Mouse (Mus musculus): Measurements from ENCODE around the gene Dlec1. TPM values are rescaled to one million over a fixed set of nuclear protein-coding genes. Genes with fewer than 3 reads are reported as not detected.
A peak's percentile ranks its signal among the peaks of the same experiment; 100 is the strongest.

The Dlec1 gene
- polyA plus RNA-seq, 1 experiment from 2014 or later: 0.51 TPM

DNA sequence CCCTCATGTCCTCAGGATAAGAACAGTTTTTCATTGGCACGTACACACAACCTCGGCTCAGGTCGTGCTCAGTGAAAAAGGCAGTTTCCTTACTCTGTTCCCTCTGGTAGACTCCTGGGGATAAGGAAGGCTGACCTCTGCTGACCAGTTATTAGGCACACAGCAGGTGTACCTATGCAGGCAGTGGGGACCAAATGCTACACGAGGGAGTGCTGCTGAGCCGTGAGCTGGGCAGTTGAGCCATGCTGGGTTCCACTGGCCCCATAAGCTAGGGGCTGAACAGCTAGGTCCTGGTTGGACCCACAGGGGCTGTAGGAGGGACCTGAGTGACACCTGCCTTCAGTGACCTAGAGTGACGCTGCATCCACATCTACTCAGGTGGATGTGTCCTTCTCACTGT lies 43.4 kb downstream of the Dlec1 start:
- ATAC-seq (ENCODE audit: low FRiP score): no peak
- Histone ChIP-seq H3K9ac (ENCODE audit: low read length) (no peak overlapping the region), H3K36me3 (ENCODE audit: control insufficient read depth, insufficient read depth, low read length) (no peaks in the 10 kb centered on the region), H3K27me3 (ENCODE audit: control insufficient read depth, insufficient read depth, low read length) (no peaks in the 10 kb centered on the region), H3K27ac (ENCODE audit: low read depth, low read length) (no peak overlapping the region), H3K4me2 (no peak overlapping the region), H3K4me3 (ENCODE audit: low read depth, low read length) (no peak overlapping the region), H3K9me3 (ENCODE audit: control insufficient read depth, low read length) (no peaks in the 10 kb centered on the region), H3K4me1 (ENCODE audit: control insufficient read depth, insufficient read depth, low read length) (no peaks in the 10 kb centered on the region)
- DNase-seq (ENCODE audit: low spot score, missing footprints): peak; percentile 57
- WGBS: 64% methylated on average over 6 of the region's 6 CpGs

- no peaks in the 10 kb centered on the region for H3K9me3 ChIP-seq (ENCODE audit: control insufficient read depth, low read length)
- no peak overlapping the region for H3K9ac ChIP-seq (ENCODE audit: low read length)
- H3K36me3 ChIP-seq (ENCODE audit: control insufficient read depth, insufficient read depth, low read length): no peaks in the 10 kb centered on the region
- H3K4me2 ChIP-seq: no peak overlapping the region
- no peak overlapping the region for H3K27ac ChIP-seq (ENCODE audit: low read depth, low read length)
- no peaks in the 10 kb centered on the region for H3K27me3 ChIP-seq (ENCODE audit: control insufficient read depth, insufficient read depth, low read length)
- no peak overlapping the region for H3K4me3 ChIP-seq (ENCODE audit: low read depth, low read length)
- peak; percentile 14 for DNase-seq (ENCODE audit: low spot score, missing footprints)
- H3K4me1 ChIP-seq (ENCODE audit: control insufficient read depth, insufficient read depth, low read length): no peaks in the 10 kb centered on the region
- 85% methylated on average over 13 of the region's 13 CpGs for WGBS
- no peak for ATAC-seq (ENCODE audit: low FRiP score)
These were observed 44.0 kb downstream of the Dlec1 start for GRCm38 (mm10) chr9:119146098-119146770.

DNA sequence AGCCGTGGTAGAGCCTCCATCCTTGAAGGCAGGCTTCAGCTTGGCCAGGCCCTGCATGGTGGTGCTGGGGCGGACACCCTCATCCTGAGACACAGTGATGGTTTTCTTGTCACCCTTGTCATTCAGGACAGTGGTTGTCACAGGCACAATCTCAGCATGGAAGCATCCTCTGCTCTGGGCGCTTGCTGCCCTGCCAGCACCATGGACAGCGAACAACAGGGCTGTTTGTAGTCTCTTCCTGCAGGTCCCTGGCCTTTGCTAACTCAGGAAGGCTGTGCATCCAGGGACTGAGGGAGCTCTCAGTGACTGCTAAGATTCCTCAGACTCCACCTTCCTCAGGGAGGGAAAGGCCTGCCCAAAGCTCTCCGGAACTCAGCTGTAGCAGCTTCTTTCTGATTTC lies 47.3 kb downstream of the Dlec1 start:
- Histone ChIP-seq H3K4me2 (no peak overlapping the region), H3K4me1 (ENCODE audit: control insufficient read depth, insufficient read depth, low read length) (no peaks in the 10 kb centered on the region), H3K4me3 (ENCODE audit: low read depth, low read length) (no peak overlapping the region), H3K27ac (ENCODE audit: low read depth, low read length) (no peak overlapping the region), H3K9me3 (ENCODE audit: control insufficient read depth, low read length) (no peaks in the 10 kb centered on the region), H3K9ac (ENCODE audit: low read length) (no peak overlapping the region), H3K27me3 (ENCODE audit: control insufficient read depth, insufficient read depth, low read length) (no peaks in the 10 kb centered on the region), H3K36me3 (ENCODE audit: control insufficient read depth, insufficient read depth, low read length) (no peaks in the 10 kb centered on the region)
- ATAC-seq (ENCODE audit: low FRiP score) (no peak), DNase-seq (ENCODE audit: low spot score, missing footprints) (peak; percentile 87)
- WGBS: 25% methylated on average over 5 of the region's 5 CpGs

GRCm38 (mm10) chr9:119151751-119152150 lies 49.5 kb downstream of the Dlec1 start:
- Histone ChIP-seq H3K4me2 (no peak overlapping the region), H3K4me1 (ENCODE audit: control insufficient read depth, insufficient read depth, low read length) (no peaks in the 10 kb centered on the region; the same call in 1 of the 2 replicates), H3K4me3 (ENCODE audit: low read depth, low read length) (no peak overlapping the region), H3K27ac (ENCODE audit: low read depth, low read length) (no peak overlapping the region), H3K9ac (ENCODE audit: low read length) (no peak overlapping the region), H3K9me3 (ENCODE audit: control insufficient read depth, low read length) (no peaks in the 10 kb centered on the region), H3K27me3 (ENCODE audit: control insufficient read depth, insufficient read depth, low read length) (peaks cover 7% of the 10 kb centered on the region), H3K36me3 (ENCODE audit: control insufficient read depth, insufficient read depth, low read length) (no peaks in the 10 kb centered on the region)
- no peak for ATAC-seq (ENCODE audit: low FRiP score)
- DNase-seq (ENCODE audit: low spot score, missing footprints): no peak
- 68% methylated on average over 2 of the region's 2 CpGs for WGBS

- no peaks in the 10 kb centered on the region for H3K9me3 ChIP-seq (ENCODE audit: control insufficient read depth, low read length)
- no peaks in the 10 kb centered on the region; the same call in 1 of the 2 replicates for H3K4me1 ChIP-seq (ENCODE audit: control insufficient read depth, insufficient read depth, low read length)
- DNase-seq (ENCODE audit: low spot score, missing footprints) (no peak), ATAC-seq (ENCODE audit: low FRiP score) (no peak)
- H3K4me2 ChIP-seq: no peak overlapping the region
- H3K27ac ChIP-seq (ENCODE audit: low read depth, low read length): no peak overlapping the region
- H3K36me3 ChIP-seq (ENCODE audit: control insufficient read depth, insufficient read depth, low read length): no peaks in the 10 kb centered on the region
- peaks cover 7% of the 10 kb centered on the region for H3K27me3 ChIP-seq (ENCODE audit: control insufficient read depth, insufficient read depth, low read length)
- H3K4me3 ChIP-seq (ENCODE audit: low read depth, low read length): no peak overlapping the region
- H3K9ac ChIP-seq (ENCODE audit: low read length): no peak overlapping the region
- WGBS: 80% methylated on average over 8 of the region's 8 CpGs
These were observed 53.1 kb downstream of the Dlec1 start for GRCm38 (mm10) chr9:119155416-119155815.

GRCm38 (mm10) chr9:119155826-119156225 lies 53.5 kb downstream of the Dlec1 start:
- Histone ChIP-seq H3K9ac (ENCODE audit: low read length) (no peak overlapping the region), H3K36me3 (ENCODE audit: control insufficient read depth, insufficient read depth, low read length) (no peaks in the 10 kb centered on the region), H3K27ac (ENCODE audit: low read depth, low read length) (no peak overlapping the region), H3K27me3 (ENCODE audit: control insufficient read depth, insufficient read depth, low read length) (peaks cover 7% of the 10 kb centered on the region), H3K4me1 (ENCODE audit: control insufficient read depth, insufficient read depth, low read length) (no peaks in the 10 kb centered on the region; the same call in 1 of the 2 replicates), H3K4me3 (ENCODE audit: low read depth, low read length) (no peak overlapping the region), H3K9me3 (ENCODE audit: control insufficient read depth, low read length) (no peaks in the 10 kb centered on the region), H3K4me2 (no peak overlapping the region)
- no peak for ATAC-seq (ENCODE audit: low FRiP score)
- DNase-seq (ENCODE audit: low spot score, missing footprints): no peak
- 56% methylated on average over 7 of the region's 7 CpGs for WGBS

- under 1% methylated on average over 65 of the region's 65 CpGs for WGBS
- Histone ChIP-seq H3K4me2 (peak within 1 kb of the TSS; percentile 53), H3K36me3 (ENCODE audit: control insufficient read depth, insufficient read depth, low read length) (no peaks in the 10 kb centered on the region), H3K9ac (ENCODE audit: low read length) (peak within 1 kb of the TSS; percentile 45), H3K4me1 (ENCODE audit: control insufficient read depth, insufficient read depth, low read length) (no peaks in the 10 kb centered on the region; the same call in 1 of the 2 replicates), H3K27ac (ENCODE audit: low read depth, low read length) (no peak within 1 kb of the TSS), H3K27me3 (ENCODE audit: control insufficient read depth, insufficient read depth, low read length) (peaks cover 7% of the 10 kb centered on the region), H3K4me3 (ENCODE audit: low read depth, low read length) (peak within 1 kb of the TSS; percentile 48), H3K9me3 (ENCODE audit: control insufficient read depth, low read length) (no peaks in the 10 kb centered on the region)
- ATAC-seq (ENCODE audit: low FRiP score): peak; percentile 91
- peak; percentile 97 for DNase-seq (ENCODE audit: low spot score, missing footprints)
These were observed 54.3 kb downstream of the Dlec1 start, which contains the start of gene Acaa1b for GRCm38 (mm10) chr9:119156278-119157201. Acaa1b (minus strand) TSS chr9:119157093.

DNA sequence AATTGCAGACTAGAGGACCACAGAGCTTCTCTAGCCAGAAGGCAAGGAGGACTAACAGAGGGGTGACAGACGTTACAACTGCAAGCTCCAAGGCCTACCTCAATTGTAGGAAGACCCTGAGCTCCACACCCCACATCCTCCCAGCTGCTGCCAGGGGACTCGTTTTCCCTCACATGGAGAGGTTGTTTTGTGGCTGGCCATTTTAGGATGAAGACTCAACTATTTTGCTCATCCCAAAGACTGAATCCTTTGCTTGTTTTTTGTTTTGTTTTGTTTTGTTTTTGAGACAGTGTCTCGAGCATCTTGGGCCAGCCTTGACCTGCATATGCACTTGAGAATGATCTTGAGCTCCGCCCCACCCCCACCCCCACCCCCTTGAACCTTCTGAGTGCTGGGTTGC lies 56.6 kb downstream of the Dlec1 start, which contains the start of gene Gm47289:
Gene Gm47289 (plus strand): TSS at position 301 of the 400 bp plus-strand sequence.
- Histone ChIP-seq H3K27me3 (ENCODE audit: control insufficient read depth, insufficient read depth, low read length) (peaks cover 7% of the 10 kb centered on the region), H3K4me3 (ENCODE audit: low read depth, low read length) (no peak within 1 kb of the TSS), H3K27ac (ENCODE audit: low read depth, low read length) (no peak within 1 kb of the TSS), H3K9ac (ENCODE audit: low read length) (no peak within 1 kb of the TSS), H3K9me3 (ENCODE audit: control insufficient read depth, low read length) (no peaks in the 10 kb centered on the region), H3K36me3 (ENCODE audit: control insufficient read depth, insufficient read depth, low read length) (no peaks in the 10 kb centered on the region), H3K4me1 (ENCODE audit: control insufficient read depth, insufficient read depth, low read length) (no peaks in the 10 kb centered on the region; the same call in 1 of the 2 replicates), H3K4me2 (no peak within 1 kb of the TSS)
- DNase-seq (ENCODE audit: low spot score, missing footprints): peak; percentile 4
- no peak for ATAC-seq (ENCODE audit: low FRiP score)
- WGBS: 59% methylated on average over 4 of the region's 4 CpGs

- no peaks in the 10 kb centered on the region for H3K9me3 ChIP-seq (ENCODE audit: control insufficient read depth, low read length)
These were observed 58.4 kb downstream of the Dlec1 start for GRCm38 (mm10) chr9:119160689-119161088.

More at GRCm38 (mm10) chr9:119160689-119161088, 58.4 kb downstream of the Dlec1 start:
- Histone ChIP-seq H3K36me3 (ENCODE audit: control insufficient read depth, insufficient read depth, low read length) (no peaks in the 10 kb centered on the region), H3K4me3 (ENCODE audit: low read depth, low read length) (no peak overlapping the region), H3K9ac (ENCODE audit: low read length) (no peak overlapping the region), H3K27ac (ENCODE audit: low read depth, low read length) (no peak overlapping the region), H3K27me3 (ENCODE audit: control insufficient read depth, insufficient read depth, low read length) (peaks cover 5% of the 10 kb centered on the region), H3K4me2 (no peak overlapping the region), H3K4me1 (ENCODE audit: control insufficient read depth, insufficient read depth, low read length) (no peaks in the 10 kb centered on the region; the same call in 1 of the 2 replicates)
- DNase-seq (ENCODE audit: low spot score, missing footprints) (peak; percentile 2), ATAC-seq (ENCODE audit: low FRiP score) (no peak)
- WGBS: 85% methylated on average over 3 of the region's 3 CpGs
